Mouse (Mus musculus): ENCODE results near the gene Tcl1b3. TPM values are rescaled to one million over a fixed set of nuclear protein-coding genes. Genes with fewer than 3 reads are reported as not detected.

The Tcl1b3 gene
- total RNA-seq (2023) = not detected

GRCm38 (mm10) chr12:105190743-105191142, at the start of gene Tcl1b3:
Gene Tcl1b3, plus strand, starts transcription at chr12:105191043.

GRCm38 (mm10) chr12:105145714-105146113, 45.1 kb upstream of the Tcl1b3 start, which contains the start of gene Tcl1b2:
Gene Tcl1b2, plus strand, starts transcription at chr12:105146014.

GRCm38 (mm10) chr12:105159390-105159789, 31.5 kb upstream of the Tcl1b3 start, which contains the start of gene Tcl1b1:
Gene Tcl1b1, plus strand, starts transcription at chr12:105159690.

GRCm38 (mm10) chr12:105176044-105176443, 14.8 kb upstream of the Tcl1b3 start, which contains the start of gene Tcl1b5:
Gene Tcl1b5, plus strand, starts transcription at chr12:105176344.

GRCm38 (mm10) chr12:105201657-105202056, 10.8 kb downstream of the Tcl1b3 start, which contains the start of gene Tcl1b4:
Gene Tcl1b4, plus strand, starts transcription at chr12:105201957.

GRCm38 (mm10) chr12:105222601-105223319, 31.9 kb downstream of the Tcl1b3 start, which contains the start of gene Tcl1:
Gene Tcl1, minus strand, starts transcription at chr12:105222793.

Other genes starting within 250 kb of the Tcl1b3 start
- 8.0 TPM for gene Syne3, start 181.2 kb upstream of the Tcl1b3 start, total RNA-seq (2023)
- gene Glrx5, start 158.4 kb upstream of the Tcl1b3 start, total RNA-seq (2023) = 21.0 TPM
- gene Tcl1b2, start 45.0 kb upstream of the Tcl1b3 start, total RNA-seq (2023) = not detected
- gene Tcl1b1, start 31.4 kb upstream of the Tcl1b3 start, total RNA-seq (2023) = not detected
- not detected for gene Tcl1b5, start 14.7 kb upstream of the Tcl1b3 start, total RNA-seq (2023)
- gene Tcl1b4, start 10.9 kb downstream of the Tcl1b3 start, total RNA-seq (2023) = not detected
- gene Tcl1, start 31.8 kb downstream of the Tcl1b3 start, total RNA-seq (2023) = not detected
- gene Tunar, start 142.8 kb downstream of the Tcl1b3 start, total RNA-seq (2023) = not detected